In genomic region chr1:23374156-23374555, GRCm38 (mm10) we compare ENCODE assay signal across 20 mouse cellular contexts.
"Had no signal": no experiment of that assay in that cellular context is flagged by ENCODE, and none has a peak within 500 bp of the region (broad histone marks: within the 10 kb centered on the region; RNA-seq: fewer than 3 reads in every experiment).

No protein-coding gene starts in this region.

- H3K4me3 ChIP-seq: layer of hippocampus, adult 2 months; limb, embryonic 10.5 days; limb, embryonic 13.5 days; midbrain, embryonic 12.5 days; midbrain, embryonic 15.5 days; neural tube, embryonic 12.5 days; neural tube, embryonic 15.5 days had no signal

- H3K4me2 ChIP-seq: limb, embryonic 13.5 days; lung, embryonic 14.5 days; midbrain, embryonic 12.5 days; midbrain, embryonic 15.5 days; neural tube, embryonic 12.5 days; neural tube, embryonic 15.5 days had no signal

- DNase-seq: kidney, adult 18-20 months; kidney, adult 9 months; kidney, postnatal 14 days; layer of hippocampus, adult 9-11 months; lung, embryonic 14.5 days; right cerebral cortex, postnatal 25 days; spleen, adult 18-20 months; thymus, adult 2 months; thymus, postnatal 14 days; thymus, postnatal 4 days had no signal

- H3K36me3 ChIP-seq: midbrain, embryonic 15.5 days; neural tube, embryonic 12.5 days had no signal

- H3K4me1 ChIP-seq: limb, embryonic 10.5 days; limb, embryonic 13.5 days; neural tube, embryonic 12.5 days had no signal

- H3K27ac ChIP-seq: layer of hippocampus, adult 2 months; limb, embryonic 10.5 days; limb, embryonic 13.5 days; midbrain, embryonic 12.5 days; midbrain, embryonic 15.5 days; neural tube, embryonic 12.5 days; neural tube, embryonic 15.5 days had no signal

- H3K9me3 ChIP-seq: limb, embryonic 10.5 days; limb, embryonic 13.5 days; midbrain, embryonic 12.5 days; midbrain, embryonic 15.5 days; neural tube, embryonic 12.5 days; neural tube, embryonic 15.5 days had no signal

- ATAC-seq: inflammation-experienced regulatory T-cells, adult 6 months; intestine, embryonic 16.5 days; lung, postnatal 0 days; midbrain, embryonic 15.5 days had no signal

- H3K9ac ChIP-seq: limb, embryonic 13.5 days; lung, embryonic 14.5 days; midbrain, embryonic 12.5 days; midbrain, embryonic 15.5 days; neural tube, embryonic 12.5 days; neural tube, embryonic 15.5 days had no signal

- H3K27me3 ChIP-seq: limb, embryonic 13.5 days; midbrain, embryonic 12.5 days; midbrain, embryonic 15.5 days; neural tube, embryonic 12.5 days; neural tube, embryonic 15.5 days had no signal
